Mouse (Mus musculus): Measurements from ENCODE around the gene Il27ra. TPM values are rescaled to one million over a fixed set of nuclear protein-coding genes. Genes with fewer than 3 reads are reported as not detected.

Gene Il27ra
- 0.18 TPM for polyA plus RNA-seq (2021)

GRCm38 (mm10) chr8:84042066-84042947 lies at the start of gene Il27ra:
Gene Il27ra, minus strand, starts transcription at chr8:84042589.
- in situ Hi-C loops (cut with MboI; ENCODE audit: low pct_unique_long_range_greater_than_20kb), result no loop called here
- POLR2A ChIA-PET, result no interaction called here
- no peak for ATAC-seq
- peaks cover 4% of the 10 kb centered on the region for H3K27me3 ChIP-seq
- no peak for DNase-seq (ENCODE audit: low read depth, low spot score)
- TF ChIP-seq CTCF (IDR thresholded peaks at IDR 0.05), result peak; percentile 79
- CTCF ChIA-PET, result no interaction called here

GRCm38 (mm10) chr8:84090585-84090984 lies 48.2 kb upstream of the Il27ra start:
- no peak for DNase-seq (ENCODE audit: low read depth, low spot score)
- ChIA-PET POLR2A (no interaction called here), CTCF (interaction anchor here (0.8 kb wide), 1 partner anchor 45 kb away, joined by 3 read pairs; no protein-coding TSS in a partner anchor)
- ATAC-seq, result no peak
- H3K27me3 ChIP-seq, result no peaks in the 10 kb centered on the region
- TF ChIP-seq CTCF (IDR thresholded peaks at IDR 0.05), result no peak
- in situ Hi-C loops (cut with MboI; ENCODE audit: low pct_unique_long_range_greater_than_20kb), result no loop called here

- DNase-seq (ENCODE audit: low read depth, low spot score) (no peak), ATAC-seq (no peak)
- ChIA-PET CTCF (no interaction called here), POLR2A (interaction anchor here (0.7 kb wide), 1 partner anchor 170 kb away, joined by 3 read pairs; no protein-coding TSS in a partner anchor)
- no peaks in the 10 kb centered on the region for H3K27me3 ChIP-seq
- no peak for TF ChIP-seq CTCF (IDR thresholded peaks at IDR 0.05)
- in situ Hi-C loops (cut with MboI; ENCODE audit: low pct_unique_long_range_greater_than_20kb), result no loop called here
These were observed 46.9 kb upstream of the Il27ra start for GRCm38 (mm10) chr8:84089277-84089676.

- POLR2A ChIA-PET, result interaction anchor here (1.0 kb wide), 1 partner anchor 11 kb away, joined by 3 read pairs; no protein-coding TSS in a partner anchor
- CTCF ChIA-PET, result no interaction called here
- DNase-seq (ENCODE audit: low read depth, low spot score), result no peak
- in situ Hi-C loops (cut with MboI; ENCODE audit: low pct_unique_long_range_greater_than_20kb), result no loop called here
- ATAC-seq, result no peak
- no peaks in the 10 kb centered on the region for H3K27me3 ChIP-seq
- no peak for TF ChIP-seq CTCF (IDR thresholded peaks at IDR 0.05)
These were observed 45.4 kb upstream of the Il27ra start for GRCm38 (mm10) chr8:84087821-84088220.

GRCm38 (mm10) chr8:84087156-84087555 lies 44.8 kb upstream of the Il27ra start:
- TF ChIP-seq CTCF (IDR thresholded peaks at IDR 0.05), result no peak
- H3K27me3 ChIP-seq, result no peaks in the 10 kb centered on the region
- ChIA-PET POLR2A (no interaction called here), CTCF (no interaction called here)
- no peak for ATAC-seq
- in situ Hi-C loops (cut with MboI; ENCODE audit: low pct_unique_long_range_greater_than_20kb), result no loop called here
- no peak for DNase-seq (ENCODE audit: low read depth, low spot score)

GRCm38 (mm10) chr8:84084341-84085115 lies 42.1 kb upstream of the Il27ra start:
- DNase-seq (ENCODE audit: low read depth, low spot score) (no peak), ATAC-seq (no peak)
- in situ Hi-C loops (cut with MboI; ENCODE audit: low pct_unique_long_range_greater_than_20kb), result no loop called here
- H3K27me3 ChIP-seq, result no peaks in the 10 kb centered on the region
- ChIA-PET POLR2A (no interaction called here), CTCF (no interaction called here)
- TF ChIP-seq CTCF (IDR thresholded peaks at IDR 0.05), result no peak

GRCm38 (mm10) chr8:84083829-84084241 lies 41.4 kb upstream of the Il27ra start:
- no peaks in the 10 kb centered on the region for H3K27me3 ChIP-seq
- in situ Hi-C loops (cut with MboI; ENCODE audit: low pct_unique_long_range_greater_than_20kb), result no loop called here
- DNase-seq (ENCODE audit: low read depth, low spot score) (no peak), ATAC-seq (no peak)
- TF ChIP-seq CTCF (IDR thresholded peaks at IDR 0.05), result no peak
- ChIA-PET POLR2A (no interaction called here), CTCF (no interaction called here)

- DNase-seq (ENCODE audit: low read depth, low spot score) (no peak), ATAC-seq (no peak)
- no peak for TF ChIP-seq CTCF (IDR thresholded peaks at IDR 0.05)
These were observed 36.8 kb upstream of the Il27ra start for GRCm38 (mm10) chr8:84079206-84079605.

GRCm38 (mm10) chr8:84076849-84077248 lies 34.5 kb upstream of the Il27ra start:
- ChIA-PET POLR2A (interaction anchor here (1.1 kb wide), 1 partner anchor 11 kb away, joined by 3 read pairs; no protein-coding TSS in a partner anchor), CTCF (interaction anchor here (0.9 kb wide), 1 partner anchor 19 kb away, joined by 3 read pairs; no protein-coding TSS in a partner anchor)
- no peak for DNase-seq (ENCODE audit: low read depth, low spot score)
- ATAC-seq, result no peak
- in situ Hi-C loops (cut with MboI; ENCODE audit: low pct_unique_long_range_greater_than_20kb), result no loop called here
- H3K27me3 ChIP-seq, result no peaks in the 10 kb centered on the region
- no peak for TF ChIP-seq CTCF (IDR thresholded peaks at IDR 0.05)

More at GRCm38 (mm10) chr8:84079206-84079605, 36.8 kb upstream of the Il27ra start:
- ChIA-PET CTCF (no interaction called here), POLR2A (no interaction called here)
- in situ Hi-C loops (cut with MboI; ENCODE audit: low pct_unique_long_range_greater_than_20kb), result no loop called here
- no peaks in the 10 kb centered on the region for H3K27me3 ChIP-seq

GRCm38 (mm10) chr8:84076412-84076811 lies 34.0 kb upstream of the Il27ra start:
- in situ Hi-C loops (cut with MboI; ENCODE audit: low pct_unique_long_range_greater_than_20kb), result no loop called here
- no peak for TF ChIP-seq CTCF (IDR thresholded peaks at IDR 0.05)
- no peaks in the 10 kb centered on the region for H3K27me3 ChIP-seq
- POLR2A ChIA-PET, result interaction anchor here (1.0 to 1.1 kb wide), 2 partner anchors 9 to 12 kb away, joined by 3 read pairs; no protein-coding TSS in a partner anchor
- no peak for ATAC-seq
- CTCF ChIA-PET, result interaction anchor here (0.9 kb wide), 1 partner anchor 19 kb away, joined by 3 read pairs; no protein-coding TSS in a partner anchor
- no peak for DNase-seq (ENCODE audit: low read depth, low spot score)

All from Patski (cell line).